Mouse (Mus musculus) heart, postnatal 0 days (tissue): ENCODE measurements at regions not wholly inside any gene's neighbourhood (a gene's known extent, or its start where the extent isn't known, plus 50 kb on each side); places are given as distances from the start of the nearest gene placed in this dataset.

ENCODE experiments used
- CTCF ChIP-seq: IDR thresholded peaks from 2 replicates; pipeline ENCODE4 v1.5.1; 2016; ENCODE audit warnings: antibody characterized with exemption, control low read depth, low read depth
- EP300 ChIP-seq: IDR thresholded peaks from 2 replicates; pipeline ENCODE4 v1.6.1; 2016; ENCODE audit warnings: antibody characterized with exemption, low read depth

GRCm38 (mm10) chr3:138649699-138650098 lies 92.3 kb upstream of the Tspan5 start:
- no peak for TF ChIP-seq CTCF
- TF ChIP-seq EP300: no peak
